Mouse (Mus musculus): ENCODE data around the gene Glod5. TPM values are rescaled to one million over a fixed set of nuclear protein-coding genes. Genes with fewer than 3 reads are reported as not detected.

Gene Glod5
- polyA plus RNA-seq, 1 experiment from 2014 or later: not detected

DNA sequence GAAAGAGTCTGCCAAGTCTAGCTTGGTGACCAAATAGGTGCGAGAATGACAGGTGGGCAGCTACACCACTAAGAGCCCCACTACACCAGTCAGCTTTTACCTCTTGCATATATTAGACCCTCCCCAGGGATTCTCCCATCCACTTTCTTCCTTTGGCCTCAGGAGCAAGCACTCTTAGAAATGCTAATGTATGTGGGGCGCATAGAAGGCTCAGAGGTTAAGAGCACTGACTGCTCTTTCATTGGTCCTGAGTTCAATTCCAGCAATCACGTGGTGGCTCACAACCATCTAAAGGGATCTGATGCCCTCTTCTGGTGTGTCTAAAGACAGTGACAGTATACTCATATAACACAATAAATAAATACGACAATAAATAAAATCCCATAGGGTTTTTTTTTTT is 15.3 kb downstream of the Glod5 start:
- no peak overlapping the region for H3K4me3 ChIP-seq
- no peak overlapping the region for H3K9ac ChIP-seq
- no peaks in the 10 kb centered on the region for H3K4me1 ChIP-seq
- ATAC-seq (ENCODE audit: insufficient number of reproducible peaks, low FRiP score, low TSS enrichment, low read depth): no peak
- no peaks in the 10 kb centered on the region for H3K36me3 ChIP-seq
- no peak overlapping the region for H3K27ac ChIP-seq
- H3K27me3 ChIP-seq: no peaks in the 10 kb centered on the region
- no peak overlapping the region for H3K4me2 ChIP-seq
- WGBS: 46% methylated on average over 4 of the region's 4 CpGs
- H3K9me3 ChIP-seq: no peaks in the 10 kb centered on the region

DNA sequence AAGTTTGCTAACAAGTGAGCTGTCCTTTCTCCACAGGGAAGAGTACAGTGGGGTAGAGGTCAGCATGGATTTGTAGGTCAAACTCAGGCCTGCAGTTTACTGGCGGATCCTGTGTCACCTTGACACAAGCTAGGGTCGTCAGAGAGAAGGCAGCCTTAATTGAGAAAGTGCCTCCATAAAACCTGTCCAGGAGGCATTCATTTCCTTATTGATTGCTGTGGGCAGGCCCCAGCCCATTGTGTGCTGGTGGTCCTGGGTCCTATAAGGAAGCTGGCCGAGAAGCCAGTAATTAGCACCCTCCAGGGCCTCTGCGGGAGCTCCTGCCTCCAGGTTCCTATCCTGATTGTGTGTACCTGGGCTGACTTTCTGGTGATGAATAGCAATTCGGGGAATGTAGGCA is 16.3 kb downstream of the Glod5 start:
- WGBS: 30% methylated on average over 5 of the region's 5 CpGs
- H3K4me3 ChIP-seq: no peak overlapping the region
- no peak overlapping the region for H3K4me2 ChIP-seq
- H3K27me3 ChIP-seq: no peaks in the 10 kb centered on the region
- H3K36me3 ChIP-seq: no peaks in the 10 kb centered on the region
- ATAC-seq (ENCODE audit: insufficient number of reproducible peaks, low FRiP score, low TSS enrichment, low read depth): no peak
- no peak overlapping the region for H3K27ac ChIP-seq
- no peak overlapping the region for H3K9ac ChIP-seq
- no peaks in the 10 kb centered on the region for H3K9me3 ChIP-seq
- no peaks in the 10 kb centered on the region for H3K4me1 ChIP-seq

DNA sequence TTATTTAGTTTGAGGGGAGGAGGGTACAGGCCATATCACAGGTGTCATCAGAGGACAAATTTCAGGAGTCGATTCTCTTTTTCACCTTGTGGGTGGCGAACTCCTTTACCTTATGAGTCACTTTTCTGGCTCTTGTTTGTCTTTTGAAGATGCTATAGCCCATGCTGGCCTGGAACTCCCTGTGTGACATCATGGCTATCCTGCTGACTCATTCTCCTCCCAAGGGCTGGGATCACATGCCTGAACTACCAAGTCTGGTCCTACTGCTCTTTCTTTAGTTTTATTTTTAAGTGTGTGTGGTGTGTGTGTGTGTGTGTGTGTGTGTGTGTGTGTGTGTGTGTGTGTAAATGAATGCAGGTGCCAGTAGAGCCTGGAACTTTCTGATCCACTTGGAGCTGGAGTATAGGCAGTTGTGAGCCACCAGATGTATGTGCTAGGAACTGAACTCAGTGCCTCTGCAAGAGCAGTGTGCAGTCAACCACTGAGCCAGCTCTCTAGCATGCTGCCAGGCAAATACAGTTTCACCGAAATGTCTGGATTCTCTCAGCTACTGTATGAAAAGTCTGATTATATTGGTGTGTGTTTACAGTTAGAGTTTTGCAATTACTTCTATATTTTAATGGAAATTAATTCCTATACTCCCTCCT is 17.6 kb downstream of the Glod5 start:
- no peaks in the 10 kb centered on the region for H3K9me3 ChIP-seq
- no peak overlapping the region for H3K4me3 ChIP-seq
- no peaks in the 10 kb centered on the region for H3K27me3 ChIP-seq
- no peaks in the 10 kb centered on the region for H3K4me1 ChIP-seq
- H3K27ac ChIP-seq: no peak overlapping the region
- no peaks in the 10 kb centered on the region for H3K36me3 ChIP-seq
- 77% methylated on average over 3 of the region's 3 CpGs for WGBS
- no peak overlapping the region for H3K9ac ChIP-seq
- no peak overlapping the region for H3K4me2 ChIP-seq
- ATAC-seq (ENCODE audit: insufficient number of reproducible peaks, low FRiP score, low TSS enrichment, low read depth): no peak

DNA sequence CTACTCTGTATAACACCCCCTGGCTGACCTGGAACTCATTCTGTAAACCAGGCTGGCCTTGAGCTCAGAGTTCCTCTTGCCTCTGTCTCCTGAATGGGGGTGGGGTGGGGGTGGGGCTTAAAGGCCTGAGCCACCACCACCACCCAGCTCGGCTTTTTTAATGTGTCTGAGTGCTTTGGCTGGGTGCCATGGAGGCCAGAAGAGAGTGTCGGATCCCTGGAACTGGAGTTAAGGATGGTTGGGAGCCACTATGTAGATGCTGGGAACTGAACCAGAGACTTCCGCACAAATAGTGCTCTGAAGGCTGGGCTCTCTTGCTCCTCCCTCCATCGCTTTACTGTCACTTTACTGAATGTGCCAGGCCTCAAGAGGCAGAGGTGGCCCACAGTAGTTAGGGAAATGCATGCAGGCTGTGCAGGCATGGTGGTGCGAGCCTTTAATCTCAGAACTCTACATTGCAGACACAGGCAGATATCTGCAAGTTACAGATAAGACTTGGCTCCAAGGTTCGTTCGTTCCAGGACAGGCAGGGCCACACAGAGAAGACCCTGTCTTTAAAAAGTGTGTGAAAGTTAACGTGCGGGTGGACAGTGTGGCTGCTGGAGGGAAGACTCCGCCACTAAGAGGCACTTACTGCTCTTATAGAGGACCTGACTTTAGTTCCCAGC is 25.1 kb downstream of the Glod5 start:
- 70% methylated on average over 10 of the region's 10 CpGs for WGBS
- no peak overlapping the region for H3K4me2 ChIP-seq
- no peak for ATAC-seq (ENCODE audit: insufficient number of reproducible peaks, low FRiP score, low TSS enrichment, low read depth)
- H3K27ac ChIP-seq: no peak overlapping the region
- no peak overlapping the region for H3K9ac ChIP-seq
- H3K36me3 ChIP-seq: no peaks in the 10 kb centered on the region
- H3K4me1 ChIP-seq: no peaks in the 10 kb centered on the region
- H3K27me3 ChIP-seq: no peaks in the 10 kb centered on the region
- no peak overlapping the region for H3K4me3 ChIP-seq
- H3K9me3 ChIP-seq: no peaks in the 10 kb centered on the region

DNA sequence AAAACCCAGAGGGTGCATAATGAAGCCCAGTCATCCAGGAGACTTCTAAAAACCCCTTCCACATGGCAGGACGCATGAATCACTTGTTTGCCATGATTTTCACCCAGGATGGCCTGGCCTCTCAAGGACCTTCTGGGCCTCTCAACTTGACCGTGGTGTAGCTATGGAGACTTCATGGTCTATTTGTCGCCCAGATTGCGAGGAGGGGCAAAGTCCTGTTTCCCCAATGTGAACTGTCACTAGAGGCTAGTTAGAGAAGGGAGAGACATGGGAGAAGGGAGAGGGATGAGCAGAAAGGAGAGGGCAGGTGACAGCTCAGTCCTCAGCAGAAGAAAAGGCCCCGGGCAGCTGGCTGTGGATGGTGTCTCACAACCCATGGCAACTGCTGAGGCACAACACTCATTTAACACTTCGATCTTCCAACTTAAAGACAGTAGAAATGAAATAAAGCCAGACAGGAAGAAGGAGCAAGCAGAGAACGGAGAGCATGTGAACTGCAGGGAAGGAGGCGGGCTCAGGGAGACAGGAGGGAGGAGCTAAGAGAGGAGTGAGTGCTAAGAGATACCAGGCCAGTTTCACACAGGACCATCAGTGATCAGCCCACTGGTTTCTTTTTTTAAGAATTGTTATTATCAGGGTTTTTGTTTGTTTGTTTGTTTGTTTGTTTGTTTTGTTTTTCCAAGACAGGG is 25.8 kb downstream of the Glod5 start:
- Histone ChIP-seq H3K9me3 (no peaks in the 10 kb centered on the region), H3K9ac (no peak overlapping the region), H3K4me2 (no peak overlapping the region), H3K27me3 (no peaks in the 10 kb centered on the region), H3K27ac (no peak overlapping the region), H3K4me3 (no peak overlapping the region), H3K4me1 (no peaks in the 10 kb centered on the region), H3K36me3 (no peaks in the 10 kb centered on the region)
- 57% methylated on average over 8 of the region's 8 CpGs for WGBS
- ATAC-seq (ENCODE audit: insufficient number of reproducible peaks, low FRiP score, low TSS enrichment, low read depth): no peak

- H3K4me3 ChIP-seq: no peak overlapping the region
- WGBS: 83% methylated on average over 7 of the region's 7 CpGs
- H3K27me3 ChIP-seq: no peaks in the 10 kb centered on the region
- H3K36me3 ChIP-seq: no peaks in the 10 kb centered on the region
- no peaks in the 10 kb centered on the region for H3K4me1 ChIP-seq
- H3K9ac ChIP-seq: no peak overlapping the region
- H3K9me3 ChIP-seq: no peaks in the 10 kb centered on the region
- no peak for ATAC-seq (ENCODE audit: insufficient number of reproducible peaks, low FRiP score, low TSS enrichment, low read depth)
- H3K4me2 ChIP-seq: no peak overlapping the region
- H3K27ac ChIP-seq: no peak overlapping the region
These were observed 36.9 kb downstream of the Glod5 start for GRCm38 (mm10) chrX:7981368-7981767.

- Histone ChIP-seq H3K36me3 (no peaks in the 10 kb centered on the region), H3K27me3 (no peaks in the 10 kb centered on the region), H3K9me3 (no peaks in the 10 kb centered on the region), H3K4me2 (no peak within 1 kb of the TSS), H3K4me1 (no peaks in the 10 kb centered on the region), H3K27ac (no peak within 1 kb of the TSS), H3K4me3 (no peak within 1 kb of the TSS), H3K9ac (no peak within 1 kb of the TSS)
- WGBS: 92% methylated on average over 11 of the region's 11 CpGs
- ATAC-seq (ENCODE audit: insufficient number of reproducible peaks, low FRiP score, low TSS enrichment, low read depth): no peak
These were observed 40.4 kb downstream of the Glod5 start, which contains the start of gene Gata1 for GRCm38 (mm10) chrX:7977892-7978291. Gata1 (minus strand) TSS chrX:7978071.

DNA sequence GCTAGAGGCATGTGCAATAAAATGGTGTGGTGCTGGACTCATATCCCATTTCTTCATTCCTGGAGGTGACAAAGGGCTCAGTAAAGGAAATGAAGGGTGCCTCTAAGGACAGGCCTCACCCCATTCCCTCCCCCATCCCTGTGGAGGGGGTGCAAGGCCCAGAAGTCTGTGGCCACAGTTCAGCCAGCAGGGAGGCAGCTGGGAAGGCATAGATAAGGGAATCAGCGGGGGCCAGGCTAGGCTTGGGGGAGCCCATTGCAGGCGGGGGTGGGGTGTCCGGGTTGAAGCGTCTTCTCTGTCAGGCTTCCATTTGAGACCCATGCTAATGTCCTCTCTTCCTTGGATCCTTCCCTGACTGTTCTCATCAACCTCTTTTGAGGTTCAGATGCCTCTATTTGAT is 47.0 kb downstream of the Glod5 start:
- no peaks in the 10 kb centered on the region for H3K9me3 ChIP-seq
- WGBS: 82% methylated on average over 4 of the region's 4 CpGs
- no peaks in the 10 kb centered on the region for H3K27me3 ChIP-seq
- no peak for ATAC-seq (ENCODE audit: insufficient number of reproducible peaks, low FRiP score, low TSS enrichment, low read depth)
- H3K4me3 ChIP-seq: no peak overlapping the region
- no peaks in the 10 kb centered on the region for H3K36me3 ChIP-seq
- H3K27ac ChIP-seq: no peak overlapping the region
- H3K9ac ChIP-seq: no peak overlapping the region
- H3K4me2 ChIP-seq: no peak overlapping the region
- no peaks in the 10 kb centered on the region for H3K4me1 ChIP-seq

- H3K27ac ChIP-seq: no peak overlapping the region
- H3K36me3 ChIP-seq: no peaks in the 10 kb centered on the region
- no peak overlapping the region for H3K9ac ChIP-seq
- no peak overlapping the region for H3K4me3 ChIP-seq
- no peak overlapping the region for H3K4me2 ChIP-seq
- no peak for ATAC-seq (ENCODE audit: insufficient number of reproducible peaks, low FRiP score, low TSS enrichment, low read depth)
- no peaks in the 10 kb centered on the region for H3K9me3 ChIP-seq
- no peaks in the 10 kb centered on the region for H3K27me3 ChIP-seq
- WGBS: 83% methylated on average over 3 of the region's 3 CpGs
- H3K4me1 ChIP-seq: no peaks in the 10 kb centered on the region
These were observed 49.4 kb downstream of the Glod5 start for GRCm38 (mm10) chrX:7968899-7969298.

GRCm38 (mm10) chrX:7968226-7968625 is 50.1 kb downstream of the Glod5 start:
- Histone ChIP-seq H3K27me3 (no peaks in the 10 kb centered on the region), H3K9ac (no peak overlapping the region), H3K36me3 (no peaks in the 10 kb centered on the region), H3K4me1 (no peaks in the 10 kb centered on the region), H3K27ac (no peak overlapping the region), H3K9me3 (no peaks in the 10 kb centered on the region), H3K4me3 (no peak overlapping the region), H3K4me2 (no peak overlapping the region)
- ATAC-seq (ENCODE audit: insufficient number of reproducible peaks, low FRiP score, low TSS enrichment, low read depth): no peak
- WGBS: 79% methylated on average over 8 of the region's 8 CpGs

DNA sequence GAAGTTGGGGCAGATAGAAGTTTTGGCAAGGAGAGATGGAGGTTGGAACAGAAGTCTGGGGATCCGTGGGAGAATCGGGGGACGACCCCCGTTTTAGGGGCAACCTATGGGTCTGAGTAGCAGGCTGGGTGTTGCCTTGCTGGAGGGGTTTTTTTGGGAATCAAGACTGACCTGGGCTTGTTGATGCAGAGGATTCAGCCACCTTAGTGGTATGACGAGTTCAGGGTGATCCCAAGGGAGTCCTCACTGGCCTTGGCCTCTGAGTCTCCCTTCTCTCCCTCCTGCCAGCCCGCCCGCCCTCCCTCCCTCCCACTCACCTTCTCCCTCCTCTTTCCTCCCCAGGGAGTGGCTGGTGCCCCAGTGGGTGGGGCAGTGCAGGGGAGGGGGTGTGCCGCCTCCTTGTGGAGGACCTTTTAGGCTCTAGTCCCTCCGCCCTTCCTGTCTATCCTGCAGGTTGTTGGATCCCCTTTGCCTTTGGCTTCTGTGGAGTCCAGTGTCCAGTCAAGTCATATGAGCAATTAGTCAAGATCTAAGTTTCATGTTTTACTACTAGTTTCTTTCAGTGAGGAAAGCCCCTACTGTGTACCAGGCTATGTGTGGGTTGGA is 50.6 kb downstream of the Glod5 start:
- Histone ChIP-seq H3K27me3 (no peaks in the 10 kb centered on the region), H3K4me1 (no peaks in the 10 kb centered on the region), H3K9me3 (no peaks in the 10 kb centered on the region), H3K9ac (no peak overlapping the region), H3K4me3 (no peak overlapping the region), H3K4me2 (no peak overlapping the region), H3K27ac (no peak overlapping the region), H3K36me3 (no peaks in the 10 kb centered on the region)
- WGBS: 67% methylated on average over 8 of the region's 9 CpGs
- no peak for ATAC-seq (ENCODE audit: insufficient number of reproducible peaks, low FRiP score, low TSS enrichment, low read depth)

GRCm38 (mm10) chrX:7966161-7966560 is 52.1 kb downstream of the Glod5 start:
- no peaks in the 10 kb centered on the region for H3K36me3 ChIP-seq
- H3K27ac ChIP-seq: no peak overlapping the region
- H3K27me3 ChIP-seq: no peaks in the 10 kb centered on the region
- no peak overlapping the region for H3K9ac ChIP-seq
- H3K4me1 ChIP-seq: no peaks in the 10 kb centered on the region
- no peaks in the 10 kb centered on the region for H3K9me3 ChIP-seq
- no peak overlapping the region for H3K4me3 ChIP-seq
- 74% methylated on average over 4 of the region's 4 CpGs for WGBS
- H3K4me2 ChIP-seq: no peak overlapping the region
- ATAC-seq (ENCODE audit: insufficient number of reproducible peaks, low FRiP score, low TSS enrichment, low read depth): no peak

Data from limb, embryonic 15.5 days (tissue).